Mouse (Mus musculus) liver, postnatal 0 days (tissue): ENCODE results near the gene Eme2. TPM values are rescaled to one million over a fixed set of nuclear protein-coding genes. Genes with fewer than 3 reads are reported as not detected.
"Not testable (repeated sequence)": the region's sequence is repeated elsewhere in the genome, so short reads cannot be mapped to it uniquely, and the experiment has no call there.

Experiments
- ATAC-seq: fragments of 200-750 bp; cut with Nextera tagmentation; 2 replicates; pipeline ENCODE4 v1.8.0; 2017; ENCODE audit warnings: mild to moderate bottlenecking, moderate library complexity
- DNase-seq: peaks from one replicate; pipeline ENCODE4 v3.0.0-alpha.2; 2016
- H3K27ac ChIP-seq: fragments of 300-500 bp; sonication (generic); 2 replicates; pipeline ENCODE4 v1.5.1; 2014; ENCODE audit warnings: antibody characterized with exemption, moderate library complexity, mild to moderate bottlenecking, low read depth
- H3K27me3 ChIP-seq: fragments of 300-500 bp; sonication (generic); 2 replicates; pipeline ENCODE4 v1.6.1; 2014; ENCODE audit warnings: low read length, control low read depth, mixed read lengths; ENCODE audit not compliant: insufficient read depth
- H3K36me3 ChIP-seq: fragments of 300-500 bp; sonication (generic); replicated peaks from 2 replicates; pipeline ENCODE4 v1.6.1; 2014; ENCODE audit warnings: mild to moderate bottlenecking, control low read depth, low read length, moderate library complexity, mixed read lengths; ENCODE audit not compliant: insufficient read depth
- H3K4me1 ChIP-seq: fragments of 300-500 bp; sonication (generic); 2 replicates; pipeline ENCODE4 v1.6.1; 2014; ENCODE audit warnings: antibody characterized with exemption, mild to moderate bottlenecking, control low read depth; ENCODE audit not compliant: insufficient read depth
- H3K4me2 ChIP-seq: fragments of 300-500 bp; sonication (generic); 2 replicates; pipeline ENCODE4 v1.6.1; 2014; ENCODE audit warnings: low read depth, mild to moderate bottlenecking, low read length, moderate library complexity, mixed read lengths
- H3K4me3 ChIP-seq: fragments of 300-500 bp; sonication (generic); 2 replicates; pipeline ENCODE4 v1.5.1; 2014; ENCODE audit warnings: low read depth, low read length
- H3K9ac ChIP-seq: fragments of 300-500 bp; sonication (generic); replicated peaks from 2 replicates; pipeline ENCODE4 v1.6.1; 2014; ENCODE audit warnings: mild to moderate bottlenecking, moderate library complexity
- H3K9me3 ChIP-seq: fragments of 300-500 bp; sonication (generic); 2 replicates; pipeline ENCODE4 v1.6.1; 2016; ENCODE audit warnings: mild to moderate bottlenecking, control low read depth, low read length, mixed read lengths
- CTCF ChIP-seq: sonication (generic); IDR thresholded peaks from 2 replicates; pipeline ENCODE4 v1.5.1; 2016; ENCODE audit warnings: antibody characterized with exemption, low read depth
- EP300 ChIP-seq: IDR thresholded peaks from 2 replicates; pipeline ENCODE4 v1.6.1; 2016; ENCODE audit warnings: antibody characterized with exemption, low read depth, mild to moderate bottlenecking
- WGBS: fragments of 180-500 bp; shearing (Covaris S2); extraction: QIAGEN DNeasy Blood & Tissue Kit; methylation state at CpG from one replicate; pipeline ENCODE4 v1.1.7; 2014; ENCODE audit not compliant: insufficient replicate concordance; 5-methylcytosine and 5-hydroxymethylcytosine counted together
- polyA plus RNA-seq: library from polyadenylated mRNA; unstranded; fragments of >200 nt; fragmentation: Nextera tagmentation; extraction: Ambion mirVana; gene quantifications from 2 replicates; pipeline ENCODE4 v1.2.1, GENCODE M21; 2015

The Eme2 gene
- 11.3 and 11.9 TPM in 2 replicates for polyA plus RNA-seq

DNA sequence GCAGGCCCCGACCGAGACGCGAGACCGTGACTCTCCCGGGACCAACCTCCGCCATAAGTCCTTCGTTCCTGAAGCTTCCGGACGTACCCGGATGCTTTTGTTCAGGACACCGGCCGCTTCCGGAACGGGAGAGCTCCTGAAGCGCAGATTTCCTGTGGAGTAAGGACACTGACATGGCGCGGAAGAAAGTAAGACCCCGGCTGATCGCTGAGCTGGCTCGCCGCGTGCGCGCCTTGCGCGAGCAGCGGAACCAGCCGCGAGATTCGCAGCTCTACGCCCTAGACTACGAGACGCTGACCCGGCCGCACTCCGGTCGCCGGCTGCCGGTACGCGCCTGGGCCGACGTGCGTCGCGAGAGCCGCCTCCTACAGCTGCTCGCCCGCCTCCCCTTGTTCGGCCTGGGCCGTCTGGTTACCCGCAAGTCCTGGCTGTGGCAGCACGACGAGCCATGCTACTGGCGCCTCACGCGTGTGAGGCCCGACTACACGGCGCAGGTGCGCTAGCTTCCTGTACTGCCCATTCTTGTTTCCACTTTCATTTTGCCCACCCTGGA is at the start of gene Eme2, which contains the start of gene Mrps34:
Gene Eme2 (minus strand): TSS at position 93 of the 553 bp plus-strand sequence.
Gene Mrps34 (plus strand): TSS at position 122 of the 553 bp plus-strand sequence.
- Histone ChIP-seq H3K27me3 (no peaks in the 10 kb centered on the region), H3K36me3 (peaks cover 60% of the 10 kb centered on the region)
- under 1% methylated on average over 61 of the region's 62 CpGs for WGBS

DNA sequence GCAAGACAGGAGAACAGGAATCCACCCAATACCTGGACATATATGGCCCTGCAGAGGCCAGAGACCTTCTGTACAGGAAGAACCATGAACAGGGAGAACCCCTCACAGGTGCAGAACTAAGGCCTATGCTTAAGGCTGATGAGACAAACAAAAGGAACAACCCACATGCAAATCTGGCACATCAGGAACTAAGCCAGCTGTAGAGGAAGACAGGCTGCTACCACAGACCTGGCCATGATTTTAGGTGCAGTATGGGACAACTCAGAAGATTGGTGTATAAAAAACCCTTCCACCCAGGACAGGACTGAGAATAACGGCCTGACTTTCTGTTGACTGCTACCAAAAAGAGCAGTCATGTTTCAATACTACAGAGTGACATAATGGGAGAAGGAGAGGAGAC is 48.7 kb upstream of the Eme2 start:
- not testable (repeated sequence) for H3K4me1 ChIP-seq, H3K27me3 ChIP-seq, H3K4me3 ChIP-seq, H3K9ac ChIP-seq, H3K27ac ChIP-seq, DNase-seq, ATAC-seq, H3K9me3 ChIP-seq, H3K4me2 ChIP-seq
- H3K36me3 ChIP-seq, result peaks cover 25% of the 10 kb centered on the region
- WGBS, result 86% methylated on average over 1 of the region's 1 CpGs

More for the DNA sequence above, at the start of gene Eme2, which contains the start of gene Mrps34:
- Histone ChIP-seq H3K27ac (peak within 1 kb of the TSS; percentile 76), H3K9me3 (no peaks in the 10 kb centered on the region), H3K9ac (peak within 1 kb of the TSS; percentile 89), H3K4me1 (peaks cover 23% of the 10 kb centered on the region), H3K4me2 (peak within 1 kb of the TSS; percentile 87), H3K4me3 (peak within 1 kb of the TSS; percentile 86)
- ATAC-seq (peak; percentile 75), DNase-seq (peak; percentile 89)
- TF ChIP-seq CTCF, result no peak
- TF ChIP-seq EP300, result no peak

DNA sequence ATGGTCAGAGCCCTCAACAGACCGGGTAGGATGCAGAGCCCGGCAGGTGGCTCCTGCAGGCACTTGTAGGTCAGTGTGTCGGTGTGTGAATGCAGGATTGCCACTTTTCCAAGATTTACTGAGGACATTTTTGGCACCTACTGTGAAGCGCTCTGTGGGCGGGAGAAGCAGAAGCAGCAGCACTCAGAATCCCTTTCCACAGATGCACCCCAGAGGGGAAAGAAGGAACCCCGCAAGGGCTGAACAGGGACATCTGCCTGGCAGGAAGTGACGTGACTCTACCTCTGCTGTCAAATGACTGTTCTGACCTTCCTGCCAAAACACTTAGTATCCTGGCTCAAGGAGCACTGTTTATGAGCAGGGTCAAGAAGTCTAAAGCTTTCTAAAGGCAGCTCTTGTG is 48.1 kb upstream of the Eme2 start:
- Histone ChIP-seq H3K4me2 (no peak overlapping the region), H3K36me3 (peaks cover 25% of the 10 kb centered on the region), H3K4me3 (no peak overlapping the region), H3K9ac (no peak overlapping the region), H3K27me3 (no peaks in the 10 kb centered on the region), H3K27ac (no peak overlapping the region), H3K4me1 (no peaks in the 10 kb centered on the region), H3K9me3 (no peaks in the 10 kb centered on the region)
- WGBS, result 85% methylated on average over 7 of the region's 7 CpGs
- TF ChIP-seq EP300, result no peak
- TF ChIP-seq CTCF, result no peak
- no peak for ATAC-seq
- DNase-seq, result no peak

DNA sequence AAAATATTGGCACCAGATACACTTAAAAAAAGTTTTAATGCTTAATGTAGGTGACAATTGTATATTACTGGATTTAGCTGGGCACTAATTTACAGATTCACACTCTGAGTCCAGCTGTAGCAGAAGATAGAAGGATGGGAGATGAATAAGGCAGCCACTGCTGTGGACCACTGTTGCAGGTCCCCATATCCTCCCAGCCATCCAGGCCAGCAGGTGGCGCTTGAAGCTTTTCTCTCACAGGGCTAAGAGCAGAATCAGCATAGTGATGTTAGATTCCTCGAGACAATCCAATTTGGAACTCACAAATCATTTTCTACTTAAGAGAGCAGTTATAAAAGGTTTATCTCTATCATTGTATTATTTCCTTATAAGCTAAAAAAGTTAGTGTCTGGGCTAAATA is 47.6 kb upstream of the Eme2 start:
- H3K9me3 ChIP-seq, H3K27me3 ChIP-seq, H3K9ac ChIP-seq, H3K4me1 ChIP-seq, DNase-seq, H3K4me3 ChIP-seq, H3K27ac ChIP-seq, H3K4me2 ChIP-seq: not testable (repeated sequence)
- peak; percentile 60; the same call in 1 of the 2 replicates for ATAC-seq
- H3K36me3 ChIP-seq, result peaks cover 20% of the 10 kb centered on the region
- TF ChIP-seq CTCF, result peak; percentile 80
- WGBS, result 8% methylated on average over 2 of the region's 2 CpGs

DNA sequence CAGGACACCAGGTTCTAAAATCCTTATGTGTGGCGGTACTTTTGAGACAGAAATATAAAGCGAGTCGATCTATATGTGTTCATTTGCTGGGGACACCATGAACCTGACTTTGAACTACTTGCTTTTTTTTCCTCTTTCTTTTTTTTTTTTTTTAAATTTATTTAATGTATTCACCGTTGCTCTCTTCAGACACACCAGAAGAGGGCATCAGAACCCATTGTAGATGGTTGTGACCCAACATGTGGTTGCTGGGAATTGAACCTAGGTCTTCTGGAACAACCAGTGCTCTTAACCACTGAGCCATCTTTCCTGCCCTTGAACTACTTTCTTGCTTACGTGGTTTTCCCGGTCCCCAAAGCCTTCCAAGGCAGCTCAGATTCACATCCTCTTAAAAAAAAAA is 42.4 kb upstream of the Eme2 start:
- ATAC-seq, result no peak
- peak overlapping the region; percentile 73 for H3K4me3 ChIP-seq
- 45% methylated on average over 6 of the region's 6 CpGs for WGBS
- peak overlapping the region; percentile 71 for H3K4me2 ChIP-seq
- H3K27ac ChIP-seq, result peak overlapping the region; percentile 90
- no peaks in the 10 kb centered on the region for H3K27me3 ChIP-seq
- H3K9ac ChIP-seq, result peak overlapping the region; percentile 71
- no peak for TF ChIP-seq EP300
- TF ChIP-seq CTCF, result peak; percentile 23; the same call in 1 of the 2 replicates
- no peaks in the 10 kb centered on the region for H3K36me3 ChIP-seq
- no peak for DNase-seq
- no peaks in the 10 kb centered on the region for H3K9me3 ChIP-seq
- peaks cover 19% of the 10 kb centered on the region for H3K4me1 ChIP-seq

DNA sequence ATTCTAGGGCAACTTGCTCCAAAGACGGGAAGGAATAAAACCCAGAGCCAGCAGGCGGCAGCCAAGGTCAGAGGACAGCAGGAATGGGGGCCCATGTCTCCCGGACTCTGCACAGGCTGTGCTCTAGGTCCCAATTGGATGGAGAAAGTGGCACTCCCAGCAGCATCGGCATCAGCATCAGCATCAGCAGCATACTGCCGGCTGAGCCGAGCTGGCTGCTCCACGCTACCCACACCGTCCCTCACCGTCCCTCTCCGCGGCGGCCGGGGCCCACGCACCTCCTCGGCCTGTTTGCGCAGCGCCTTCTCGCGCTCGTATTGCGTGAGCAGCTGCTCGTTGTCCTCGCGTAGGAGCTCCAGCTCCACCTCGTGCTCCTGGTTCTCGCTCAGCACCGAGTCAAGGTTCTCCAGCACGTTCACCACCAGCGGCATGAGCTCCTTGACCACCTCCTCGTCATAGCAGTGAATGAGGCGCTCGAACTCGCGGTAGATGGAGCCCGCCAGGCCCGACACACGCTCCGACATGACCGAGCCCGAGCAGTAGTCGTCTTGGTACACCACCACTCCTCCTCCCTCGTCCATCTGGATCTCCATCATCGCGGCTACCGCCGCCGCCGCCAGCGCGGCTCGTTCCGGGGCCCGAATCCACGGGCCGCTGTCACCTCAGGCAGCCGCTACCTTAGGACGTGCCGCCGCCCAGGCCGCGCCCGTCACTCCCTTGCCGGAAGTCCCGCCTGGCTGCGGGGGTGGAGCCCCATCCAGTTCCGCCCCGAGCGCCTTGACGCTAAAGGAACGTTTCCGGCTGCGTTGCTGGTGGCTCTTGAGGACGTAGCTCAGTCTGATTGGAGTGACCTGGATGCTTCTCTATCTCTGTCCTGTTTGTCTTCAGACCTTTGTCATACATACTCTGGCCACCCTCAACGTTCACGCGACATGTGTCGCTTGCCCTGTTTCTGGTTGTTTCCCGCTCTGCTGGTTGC is 41.7 kb upstream of the Eme2 start, which contains the start of gene Mapk8ip3:
Gene Mapk8ip3 (minus strand): TSS at position 719 of the 979 bp plus-strand sequence.
- under 1% methylated on average over 78 of the region's 78 CpGs for WGBS
- TF ChIP-seq EP300 (no peak), CTCF (peak; percentile 69)
- Histone ChIP-seq H3K4me1 (peaks cover 19% of the 10 kb centered on the region), H3K4me3 (peak within 1 kb of the TSS; percentile 73), H3K27me3 (no peaks in the 10 kb centered on the region), H3K9me3 (no peaks in the 10 kb centered on the region), H3K9ac (peak within 1 kb of the TSS; percentile 71), H3K27ac (peak within 1 kb of the TSS; percentile 90), H3K36me3 (0 out of 2 replicates have a peak, but pooled peaks cover 4% of the 10 kb centered on the region), H3K4me2 (peak within 1 kb of the TSS; percentile 71)
- DNase-seq (peak; percentile 97), ATAC-seq (peak; percentile 99)
